Mouse (Mus musculus) heart, postnatal 14 days (tissue): Measurements from ENCODE around the gene Akt3. TPM values are rescaled to one million over a fixed set of nuclear protein-coding genes. Genes with fewer than 3 reads are reported as not detected.
A peak's percentile ranks its signal among the peaks of the same experiment; 100 is the strongest.

Experiments used
- DNase-seq, 2 experiments: peaks; one replicate each; pipeline ENCODE4 v3.0.0; 2021 to 2022
- intact Hi-C: fragments of 180-260 bp; cut with DNase I; formaldehyde crosslinking; loops from one replicate; pipeline ENCODE4 v1.15.1; 2025
- total RNA-seq, 2 experiments: library from RNA; stranded (reverse); gene quantifications; 2 replicates each; pipeline ENCODE4 v1.2.3; 2021

The Akt3 gene
- total RNA-seq, 2 experiments from 2014 or later, result 26.0 to 26.4 TPM

GRCm38 (mm10) chr1:177065732-177066131 is 192.3 kb downstream of the Akt3 start:
- DNase-seq, result no peak
- intact Hi-C loops, result no loop called here

GRCm38 (mm10) chr1:177061761-177062160 is 196.2 kb downstream of the Akt3 start:
- intact Hi-C loops, result no loop called here
- no peak for DNase-seq

GRCm38 (mm10) chr1:177054891-177055290 is 203.1 kb downstream of the Akt3 start:
- intact Hi-C loops, result no loop called here
- no peak for DNase-seq

- intact Hi-C loops, result no loop called here
- no peak for DNase-seq
These were observed 206.5 kb downstream of the Akt3 start for GRCm38 (mm10) chr1:177051366-177051963.

- intact Hi-C loops, result no loop called here
- DNase-seq, result no peak
These were observed 209.2 kb downstream of the Akt3 start for GRCm38 (mm10) chr1:177048773-177049172.

GRCm38 (mm10) chr1:177046963-177047362 is 211.0 kb downstream of the Akt3 start:
- intact Hi-C loops, result no loop called here
- no peak for DNase-seq

GRCm38 (mm10) chr1:177045885-177046284 is 212.1 kb downstream of the Akt3 start:
- intact Hi-C loops, result no loop called here
- DNase-seq, result peak in 1 of 2 experiments; percentile 10

GRCm38 (mm10) chr1:177040058-177040457 is 217.9 kb downstream of the Akt3 start:
- DNase-seq, result no peak
- intact Hi-C loops, result no loop called here

GRCm38 (mm10) chr1:177039093-177039674 is 218.8 kb downstream of the Akt3 start:
- intact Hi-C loops, result no loop called here
- no peak for DNase-seq

GRCm38 (mm10) chr1:177038383-177038782 is 219.6 kb downstream of the Akt3 start:
- no peak for DNase-seq
- intact Hi-C loops, result no loop called here

- no peak for DNase-seq
- intact Hi-C loops, result no loop called here
These were observed 222.5 kb downstream of the Akt3 start for GRCm38 (mm10) chr1:177035460-177035859.

- no peak for DNase-seq
- intact Hi-C loops, result no loop called here
These were observed 225.8 kb downstream of the Akt3 start for GRCm38 (mm10) chr1:177032233-177032632.

GRCm38 (mm10) chr1:177031196-177031595 is 226.8 kb downstream of the Akt3 start:
- intact Hi-C loops, result no loop called here
- DNase-seq, result no peak

- no peak for DNase-seq
- intact Hi-C loops, result no loop called here
These were observed 227.3 kb downstream of the Akt3 start for GRCm38 (mm10) chr1:177030669-177031068.

- no peak for DNase-seq
- intact Hi-C loops, result no loop called here
These were observed 229.0 kb downstream of the Akt3 start for GRCm38 (mm10) chr1:177029032-177029431.

GRCm38 (mm10) chr1:177027706-177028105 is 230.3 kb downstream of the Akt3 start:
- DNase-seq, result no peak
- intact Hi-C loops, result no loop called here

- intact Hi-C loops, result no loop called here
These were observed 235.3 kb downstream of the Akt3 start for GRCm38 (mm10) chr1:177022751-177023150.

GRCm38 (mm10) chr1:177019668-177020067 is 238.3 kb downstream of the Akt3 start:
- DNase-seq, result no peak
- intact Hi-C loops, result no loop called here

More at GRCm38 (mm10) chr1:177022751-177023150, 235.3 kb downstream of the Akt3 start:
- no peak for DNase-seq

- intact Hi-C loops, result no loop called here
- DNase-seq, result no peak
These were observed 239.3 kb downstream of the Akt3 start for GRCm38 (mm10) chr1:177018750-177019149.

- intact Hi-C loops, result no loop called here
- no peak for DNase-seq
These were observed 241.3 kb downstream of the Akt3 start for GRCm38 (mm10) chr1:177016729-177017128.

- DNase-seq, result no peak
- intact Hi-C loops, result no loop called here
These were observed 242.1 kb downstream of the Akt3 start for GRCm38 (mm10) chr1:177015917-177016316.

- no peak for DNase-seq
- intact Hi-C loops, result no loop called here
These were observed 243.0 kb downstream of the Akt3 start for GRCm38 (mm10) chr1:177014921-177015439.
